Mouse (Mus musculus): Measurements from ENCODE around the gene C1qtnf3.

The C1qtnf3 gene

DNA sequence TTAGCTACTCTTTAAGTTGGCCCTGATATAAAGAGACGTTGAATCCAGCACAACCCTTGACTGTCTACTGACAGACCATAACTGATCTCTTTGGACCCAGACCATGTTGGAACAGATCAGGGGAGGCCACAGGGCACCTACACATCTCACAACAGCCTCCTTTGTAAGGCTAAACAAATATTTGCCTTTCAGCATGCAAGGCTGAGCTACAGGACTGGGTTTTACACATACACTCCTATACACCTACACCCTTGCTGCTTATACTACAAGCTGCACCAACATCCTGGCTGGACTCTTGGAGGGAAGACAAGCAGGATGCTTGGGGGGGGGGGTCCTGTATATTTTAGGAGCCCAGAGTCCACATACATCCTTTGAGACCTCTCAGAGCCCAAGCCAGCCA, 4.3 kb upstream of the C1qtnf3 start:
- DNase-seq (ENCODE audit: low read depth, low spot score), result no peak
- H3K27me3 ChIP-seq (ENCODE audit: control insufficient read depth, insufficient read depth, low read length, poor library complexity, severe bottlenecking), result no peaks in the 10 kb centered on the region
- H3K36me3 ChIP-seq (ENCODE audit: control insufficient read depth, insufficient read depth, low read length, poor library complexity, severe bottlenecking), result no peaks in the 10 kb centered on the region

DNA sequence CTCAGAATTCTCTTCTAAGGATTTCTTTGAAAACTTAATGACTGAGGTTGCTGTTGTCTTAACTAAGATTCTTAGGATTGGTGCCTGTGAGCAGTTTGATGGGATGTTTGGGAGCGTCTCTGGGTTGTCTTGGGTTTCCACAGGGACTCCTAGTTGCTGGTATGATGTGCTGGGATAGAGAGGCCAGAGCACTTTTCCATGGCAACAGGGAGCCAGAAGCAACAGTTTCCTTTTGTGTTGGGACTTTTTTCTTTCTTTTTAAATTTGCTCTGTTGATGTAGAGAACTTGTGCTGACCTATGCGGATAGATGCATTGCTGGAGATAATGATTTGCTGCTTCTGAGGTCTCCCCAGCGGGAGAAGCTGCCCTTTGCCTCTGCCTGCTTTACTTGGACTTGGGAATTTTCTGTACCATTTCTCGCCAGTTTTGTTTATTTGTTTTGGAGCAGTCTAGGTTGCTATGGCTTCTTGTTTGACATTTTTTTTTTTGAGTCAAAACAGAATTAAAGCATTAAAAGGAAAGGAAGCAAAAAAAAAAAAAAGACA, 701 bp downstream of the C1qtnf3 start:
- no peaks in the 10 kb centered on the region for H3K27me3 ChIP-seq (ENCODE audit: control insufficient read depth, insufficient read depth, low read length, poor library complexity, severe bottlenecking)
- DNase-seq (ENCODE audit: low read depth, low spot score), result no peak
- no peaks in the 10 kb centered on the region for H3K36me3 ChIP-seq (ENCODE audit: control insufficient read depth, insufficient read depth, low read length, poor library complexity, severe bottlenecking)

DNA sequence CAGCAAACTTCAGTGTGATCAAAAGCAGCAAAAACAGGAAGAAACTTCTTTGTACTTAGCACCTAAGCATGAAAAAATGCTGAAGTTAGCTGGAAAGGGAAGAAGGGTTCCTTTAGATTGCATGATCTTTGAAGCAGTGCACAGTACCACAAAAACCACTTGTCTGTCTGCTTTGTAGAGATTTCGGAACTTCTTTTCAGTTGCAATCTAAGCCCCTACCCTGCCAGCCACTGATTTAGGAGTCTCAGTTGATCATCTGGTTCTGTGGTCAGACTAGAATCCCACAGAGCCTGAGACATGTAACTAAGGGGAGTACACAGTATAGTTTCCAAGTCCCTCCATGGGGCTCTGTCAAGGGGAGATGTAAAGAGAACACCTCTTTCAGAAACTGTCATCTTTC, 1.3 kb downstream of the C1qtnf3 start:
- DNase-seq (ENCODE audit: low read depth, low spot score), result no peak
- Histone ChIP-seq H3K36me3 (ENCODE audit: control insufficient read depth, insufficient read depth, low read length, poor library complexity, severe bottlenecking) (no peaks in the 10 kb centered on the region), H3K27me3 (ENCODE audit: control insufficient read depth, insufficient read depth, low read length, poor library complexity, severe bottlenecking) (no peaks in the 10 kb centered on the region)

DNA sequence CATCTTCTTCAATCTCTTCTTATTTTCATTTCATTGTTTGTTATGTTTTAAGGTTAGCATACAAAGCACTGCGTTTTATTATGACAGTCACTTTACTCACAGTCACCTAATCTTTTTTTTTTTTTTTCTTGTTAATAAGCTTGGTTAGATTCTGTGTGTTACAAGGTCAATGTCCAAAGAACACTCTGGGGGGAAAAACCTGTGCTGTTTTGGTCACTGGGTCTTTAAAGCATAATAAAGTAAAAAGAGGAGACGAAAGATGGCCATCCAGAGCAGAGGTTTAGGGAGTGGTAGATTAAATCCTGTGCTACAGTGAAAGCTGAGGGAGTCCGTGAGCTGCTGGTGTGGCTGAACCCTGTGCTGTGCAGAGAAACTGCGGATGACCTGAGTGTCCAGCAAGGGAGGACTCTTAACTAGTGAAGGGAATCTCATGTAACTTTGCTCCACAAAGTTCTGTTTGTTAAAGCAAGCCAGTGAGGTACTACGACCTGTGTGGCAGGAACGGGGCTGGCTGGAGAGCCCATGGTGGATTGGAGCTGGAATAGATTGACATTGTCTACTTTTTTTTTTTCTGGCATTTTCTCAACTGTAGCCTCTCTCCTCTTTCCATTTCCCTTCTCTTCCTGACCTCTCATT, 2.4 kb downstream of the C1qtnf3 start:
- no peaks in the 10 kb centered on the region for H3K36me3 ChIP-seq (ENCODE audit: control insufficient read depth, insufficient read depth, low read length, poor library complexity, severe bottlenecking)
- no peaks in the 10 kb centered on the region for H3K27me3 ChIP-seq (ENCODE audit: control insufficient read depth, insufficient read depth, low read length, poor library complexity, severe bottlenecking)
- DNase-seq (ENCODE audit: low read depth, low spot score), result no peak

DNA sequence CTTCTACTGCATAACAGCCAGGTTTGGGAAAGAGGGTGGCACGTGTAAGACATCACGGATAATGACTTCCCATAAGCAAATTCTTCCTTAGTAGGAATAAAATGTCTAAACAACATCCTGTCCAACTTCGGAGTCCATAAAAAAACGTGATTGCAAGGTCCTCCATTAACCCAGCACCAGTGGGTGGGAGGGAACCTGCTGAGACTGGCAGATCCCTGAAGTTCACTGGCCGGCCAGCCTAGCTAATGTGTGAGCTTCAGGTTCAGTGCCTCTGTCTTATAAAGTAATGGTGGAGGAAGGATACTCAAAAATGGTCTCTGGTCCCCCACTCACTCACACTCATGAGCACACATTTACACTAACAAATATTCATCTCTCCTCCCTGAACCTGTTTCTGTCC, 3.0 kb downstream of the C1qtnf3 start:
- no peaks in the 10 kb centered on the region for H3K27me3 ChIP-seq (ENCODE audit: control insufficient read depth, insufficient read depth, low read length, poor library complexity, severe bottlenecking)
- DNase-seq (ENCODE audit: low read depth, low spot score), result no peak
- H3K36me3 ChIP-seq (ENCODE audit: control insufficient read depth, insufficient read depth, low read length, poor library complexity, severe bottlenecking), result no peaks in the 10 kb centered on the region

DNA sequence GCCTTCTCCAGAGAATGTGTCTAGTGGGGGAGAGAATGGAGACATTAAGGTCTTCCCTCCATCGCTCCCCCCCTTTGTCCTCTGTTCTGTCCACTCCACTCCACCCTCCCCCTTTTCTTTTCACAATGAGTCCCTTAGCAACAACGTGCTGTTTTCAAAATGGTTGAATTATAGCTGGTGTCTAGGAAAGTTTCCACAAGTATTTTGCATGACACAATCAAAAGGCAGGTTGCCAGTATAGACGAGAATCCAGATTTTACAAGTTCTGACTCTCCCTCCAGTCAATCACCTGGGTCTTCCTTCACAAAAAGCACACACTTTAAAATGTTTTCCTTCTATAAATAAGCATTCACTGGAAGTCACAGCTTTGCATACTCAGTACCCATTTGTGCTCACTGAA, 4.6 kb downstream of the C1qtnf3 start:
- Histone ChIP-seq H3K27me3 (ENCODE audit: control insufficient read depth, insufficient read depth, low read length, poor library complexity, severe bottlenecking) (no peaks in the 10 kb centered on the region), H3K36me3 (ENCODE audit: control insufficient read depth, insufficient read depth, low read length, poor library complexity, severe bottlenecking) (no peaks in the 10 kb centered on the region)
- DNase-seq (ENCODE audit: low read depth, low spot score), result no peak

DNA sequence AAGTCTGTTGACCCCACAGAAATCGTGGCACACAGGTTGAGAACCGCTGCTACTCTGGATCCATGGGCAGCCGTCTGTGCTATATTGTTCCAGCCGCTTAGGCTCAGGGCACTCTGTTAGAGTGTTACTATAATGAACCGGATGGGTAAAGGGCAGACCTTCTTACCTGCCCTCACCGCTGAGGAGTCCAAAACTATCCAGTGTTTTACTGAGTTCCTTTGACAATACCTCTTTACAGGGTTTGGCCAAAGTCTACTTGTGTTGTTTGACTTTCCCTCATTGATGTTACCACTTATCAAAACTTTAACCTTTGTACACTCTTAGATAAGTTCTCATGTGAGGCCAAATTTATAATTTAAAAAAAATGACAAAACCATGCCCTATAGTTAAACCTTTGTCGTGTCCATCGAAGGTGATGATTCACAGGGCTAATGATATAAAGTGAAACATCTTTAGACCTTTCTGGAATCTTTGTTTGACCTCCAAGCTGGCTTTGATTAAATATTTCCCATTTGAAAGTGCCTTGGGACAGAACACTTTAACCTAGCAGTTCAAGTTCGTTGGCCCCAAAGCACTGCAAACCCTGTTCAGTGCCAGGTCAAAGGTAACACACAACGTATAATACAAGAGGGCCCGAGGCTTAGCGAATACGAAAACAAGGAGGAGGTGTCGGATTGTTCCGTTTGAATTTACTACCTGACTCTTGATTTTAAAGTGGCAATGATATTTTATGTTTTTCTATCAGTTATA, 7.3 kb downstream of the C1qtnf3 start:
- Histone ChIP-seq H3K27me3 (ENCODE audit: control insufficient read depth, insufficient read depth, low read length, poor library complexity, severe bottlenecking) (no peaks in the 10 kb centered on the region), H3K36me3 (ENCODE audit: control insufficient read depth, insufficient read depth, low read length, poor library complexity, severe bottlenecking) (no peaks in the 10 kb centered on the region)
- DNase-seq (ENCODE audit: low read depth, low spot score), result no peak

DNA sequence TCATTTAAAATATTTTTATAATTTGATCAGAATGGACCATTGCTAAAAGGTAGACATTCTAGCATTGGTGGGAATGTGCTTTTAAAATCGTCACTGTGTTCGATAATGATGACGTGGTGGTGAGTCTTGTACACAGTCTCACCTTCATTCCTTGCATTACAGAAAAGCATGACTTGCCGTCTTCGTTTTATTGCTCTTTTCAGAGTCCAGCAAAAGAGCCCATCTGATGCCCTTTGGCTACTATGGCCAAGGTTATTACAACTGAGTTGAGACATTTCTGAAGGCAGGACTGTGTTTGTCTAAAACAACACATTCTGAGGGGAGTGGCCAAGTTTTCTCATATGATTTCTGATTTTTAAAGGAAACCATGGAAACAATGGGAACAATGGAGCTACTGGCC, 8.1 kb downstream of the C1qtnf3 start:
- H3K27me3 ChIP-seq (ENCODE audit: control insufficient read depth, insufficient read depth, low read length, poor library complexity, severe bottlenecking), result no peaks in the 10 kb centered on the region
- no peak for DNase-seq (ENCODE audit: low read depth, low spot score)
- H3K36me3 ChIP-seq (ENCODE audit: control insufficient read depth, insufficient read depth, low read length, poor library complexity, severe bottlenecking), result no peaks in the 10 kb centered on the region

DNA sequence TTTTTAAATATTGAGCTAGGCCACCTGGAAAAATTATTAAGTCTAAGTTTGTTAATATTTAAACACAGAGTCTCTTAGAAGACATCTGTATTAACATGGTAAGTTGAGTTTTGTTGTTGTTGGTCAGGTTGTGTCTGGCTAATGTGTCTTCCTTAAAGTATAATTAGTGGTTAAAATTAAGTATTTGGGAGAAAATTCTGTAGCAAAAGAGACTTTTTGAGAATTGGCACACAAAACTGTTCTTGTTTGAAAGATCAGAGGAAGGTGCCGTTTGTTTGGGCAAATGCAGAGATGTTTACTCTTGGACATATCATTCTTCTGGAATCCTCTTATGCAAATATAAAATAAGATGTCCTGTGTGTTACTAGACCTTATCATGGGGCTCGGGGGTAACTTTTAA, 10.5 kb downstream of the C1qtnf3 start:
- no peaks in the 10 kb centered on the region for H3K36me3 ChIP-seq (ENCODE audit: control insufficient read depth, insufficient read depth, low read length, poor library complexity, severe bottlenecking)
- H3K27me3 ChIP-seq (ENCODE audit: control insufficient read depth, insufficient read depth, low read length, poor library complexity, severe bottlenecking), result no peaks in the 10 kb centered on the region
- no peak for DNase-seq (ENCODE audit: low read depth, low spot score)

DNA sequence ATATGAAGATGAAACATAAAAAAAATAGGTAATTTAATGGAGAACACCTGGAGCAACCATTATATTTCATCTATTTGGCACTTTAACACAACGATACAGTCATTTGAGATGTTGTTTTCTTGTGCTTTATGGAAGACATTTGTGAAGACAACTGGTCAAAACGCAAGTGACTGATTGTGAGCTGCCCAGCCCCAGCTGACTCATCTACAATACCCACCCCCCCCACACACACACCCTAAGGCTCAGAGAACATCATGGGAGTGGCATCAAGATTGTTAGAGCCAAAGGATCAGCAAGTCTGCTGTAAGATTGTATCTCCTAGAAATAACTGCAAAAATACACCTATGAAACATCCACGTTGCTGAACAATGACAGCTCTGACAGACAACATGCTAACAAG, 17.3 kb downstream of the C1qtnf3 start:
- no peaks in the 10 kb centered on the region for H3K36me3 ChIP-seq (ENCODE audit: control insufficient read depth, insufficient read depth, low read length, poor library complexity, severe bottlenecking)
- H3K27me3 ChIP-seq (ENCODE audit: control insufficient read depth, insufficient read depth, low read length, poor library complexity, severe bottlenecking), result no peaks in the 10 kb centered on the region
- DNase-seq (ENCODE audit: low read depth, low spot score), result no peak

DNA sequence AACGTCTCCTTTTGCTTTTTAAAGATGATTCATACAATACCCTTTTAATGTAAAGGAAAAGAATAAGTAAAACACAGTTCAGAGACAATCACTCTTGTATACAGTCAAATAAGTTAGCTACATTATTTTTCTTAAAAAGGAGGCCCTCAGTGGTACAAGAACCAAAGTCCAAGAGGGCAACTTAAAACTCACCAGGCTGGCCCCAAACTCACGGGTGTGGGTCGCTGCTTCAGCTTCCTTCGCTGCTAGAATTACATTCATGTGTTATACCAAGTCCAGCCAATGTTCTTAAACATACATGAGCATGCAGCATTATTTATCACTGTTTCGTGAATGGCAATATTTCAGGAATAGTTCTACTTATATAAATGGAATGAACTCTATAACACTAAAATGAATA, 18.6 kb downstream of the C1qtnf3 start:
- DNase-seq (ENCODE audit: low read depth, low spot score), result no peak
- Histone ChIP-seq H3K27me3 (ENCODE audit: control insufficient read depth, insufficient read depth, low read length, poor library complexity, severe bottlenecking) (no peaks in the 10 kb centered on the region), H3K36me3 (ENCODE audit: control insufficient read depth, insufficient read depth, low read length, poor library complexity, severe bottlenecking) (no peaks in the 10 kb centered on the region)

DNA sequence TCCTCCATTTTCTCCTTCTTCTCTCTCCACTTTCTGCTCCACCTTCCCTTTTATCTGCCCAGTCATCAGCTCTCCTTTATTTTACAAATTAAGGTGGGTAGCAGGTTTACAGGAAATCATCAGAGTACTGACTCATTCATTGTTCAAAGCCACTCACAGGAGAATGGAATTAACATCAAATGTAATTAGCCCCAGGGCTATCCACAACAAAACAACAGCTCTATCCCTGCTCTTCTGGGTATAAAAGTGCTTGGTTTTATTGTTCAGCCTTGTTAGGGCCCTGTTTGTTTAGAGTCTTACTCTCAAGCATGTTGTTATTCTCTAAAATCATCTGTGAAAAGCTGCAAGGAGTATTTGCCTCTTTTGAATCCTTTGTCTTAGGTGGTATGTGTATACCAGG, 25.0 kb downstream of the C1qtnf3 start:
- no peak for DNase-seq (ENCODE audit: low read depth, low spot score)
- 0 out of 2 replicates have a peak, but pooled peaks cover 1% of the 10 kb centered on the region for H3K27me3 ChIP-seq (ENCODE audit: control insufficient read depth, insufficient read depth, low read length, poor library complexity, severe bottlenecking)
- no peaks in the 10 kb centered on the region for H3K36me3 ChIP-seq (ENCODE audit: control insufficient read depth, insufficient read depth, low read length, poor library complexity, severe bottlenecking)

DNA sequence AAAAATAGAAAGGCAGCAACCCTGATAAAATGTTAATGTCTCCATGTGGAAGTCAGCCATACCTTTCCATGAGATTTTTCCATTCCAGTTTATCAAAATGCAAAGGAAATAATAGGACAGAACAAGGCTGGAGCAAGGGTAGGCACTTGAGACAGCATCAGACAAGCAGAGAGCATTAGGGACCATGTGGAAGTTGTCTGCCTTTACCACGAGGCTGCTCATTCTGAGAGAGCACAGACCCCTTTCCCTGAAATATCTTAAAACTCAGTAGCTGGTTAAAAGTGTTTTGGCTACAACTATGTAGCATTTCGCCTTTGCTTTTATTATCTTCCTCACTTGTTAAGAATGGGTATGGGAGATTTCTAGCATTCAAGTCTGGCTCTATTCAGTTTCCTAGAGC, 28.6 kb downstream of the C1qtnf3 start:
- no peak for DNase-seq (ENCODE audit: low read depth, low spot score)
- Histone ChIP-seq H3K36me3 (ENCODE audit: control insufficient read depth, insufficient read depth, low read length, poor library complexity, severe bottlenecking) (no peaks in the 10 kb centered on the region), H3K27me3 (ENCODE audit: control insufficient read depth, insufficient read depth, low read length, poor library complexity, severe bottlenecking) (0 out of 2 replicates have a peak, but pooled peaks cover 1% of the 10 kb centered on the region)

DNA sequence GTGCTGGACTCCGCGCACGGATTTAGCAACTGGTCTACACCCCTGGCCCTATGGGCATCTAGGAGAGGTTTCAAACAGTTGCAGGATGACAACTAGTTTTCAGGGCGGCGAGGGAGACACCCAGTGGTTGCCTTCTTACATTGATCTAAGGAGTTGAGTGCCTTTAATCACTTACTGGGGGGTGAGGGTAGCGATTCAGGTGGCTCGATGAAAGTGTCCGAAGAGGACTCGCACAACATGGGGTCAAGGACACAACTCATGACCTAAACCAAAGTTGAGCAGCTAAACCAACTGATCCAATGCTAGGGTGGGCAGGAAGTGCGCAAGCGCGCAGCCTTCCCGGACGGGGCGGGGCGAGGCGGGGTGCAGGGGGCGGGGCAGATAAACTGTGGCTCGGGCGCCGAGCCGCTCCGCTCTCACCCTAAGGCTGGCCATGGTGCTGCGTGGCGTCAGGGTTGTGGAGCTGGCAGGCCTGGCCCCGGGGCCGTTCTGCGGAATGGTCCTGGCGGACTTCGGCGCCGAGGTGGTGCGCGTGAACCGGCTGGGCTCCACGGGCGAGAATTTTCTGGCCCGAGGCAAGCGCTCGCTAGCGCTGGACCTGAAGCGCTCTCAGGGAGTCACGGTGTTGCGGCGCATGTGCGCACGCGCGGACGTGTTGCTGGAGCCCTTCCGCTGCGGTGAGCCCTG, 29.4 kb downstream of the C1qtnf3 start, which contains the start of gene Amacr:
Gene Amacr (plus strand): TSS at position 380 of the 687 bp plus-strand sequence.
- peak; percentile 92 for DNase-seq (ENCODE audit: low read depth, low spot score)
- Histone ChIP-seq H3K36me3 (ENCODE audit: control insufficient read depth, insufficient read depth, low read length, poor library complexity, severe bottlenecking) (no peaks in the 10 kb centered on the region), H3K27me3 (ENCODE audit: control insufficient read depth, insufficient read depth, low read length, poor library complexity, severe bottlenecking) (0 out of 2 replicates have a peak, but pooled peaks cover 1% of the 10 kb centered on the region)

DNA sequence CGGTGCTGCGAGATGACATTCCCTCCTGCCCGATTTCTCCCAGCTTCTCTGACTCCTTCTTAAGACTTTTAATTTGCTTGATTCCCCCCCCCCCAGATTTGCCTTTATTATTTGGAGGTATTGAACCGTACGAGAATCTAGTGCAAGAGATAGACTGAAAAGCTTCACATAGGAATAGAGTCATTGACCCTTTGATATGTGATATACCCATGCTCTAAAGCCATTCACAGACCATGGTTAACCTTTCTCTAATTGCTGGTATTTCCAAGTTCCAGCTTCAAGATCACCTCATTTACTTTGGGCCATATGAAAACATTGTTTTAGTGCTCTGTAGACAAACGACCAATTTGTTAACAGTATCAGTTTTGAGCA, 29.9 kb downstream of the C1qtnf3 start:
- Histone ChIP-seq H3K27me3 (ENCODE audit: control insufficient read depth, insufficient read depth, low read length, poor library complexity, severe bottlenecking) (0 out of 2 replicates have a peak, but pooled peaks cover 1% of the 10 kb centered on the region), H3K36me3 (ENCODE audit: control insufficient read depth, insufficient read depth, low read length, poor library complexity, severe bottlenecking) (no peaks in the 10 kb centered on the region)
- DNase-seq (ENCODE audit: low read depth, low spot score), result no peak

Data from splenic B cell, adult 2 months (primary cell).